Mouse (Mus musculus): ENCODE data around the gene Clic1.

- TF ChIP-seq GATA1 (IDR thresholded peaks at IDR 0.05; ENCODE audit: borderline replicate concordance, low read length) (no peak), FLI1 (IDR thresholded peaks at IDR 0.05; ENCODE audit: low read length) (no peak)
Measured at GRCm38 (mm10) chr17:35106522-35106921, 56.8 kb downstream of the Clic1 start.
